Mouse (Mus musculus) spleen, adult 2 months (tissue): ENCODE data around the gene Tgfbi.
A peak's percentile ranks its signal among the peaks of the same experiment; 100 is the strongest.

Experiments
- CTCF ChIP-seq: fragments of 200-500 bp; IDR thresholded peaks from 2 replicates; pipeline ENCODE4 v1.5.1; 2011; ENCODE audit warnings: mild to moderate bottlenecking, inconsistent platforms; ENCODE audit not compliant: insufficient read depth, insufficient read length, insufficient replicate concordance; ENCODE audit errors: extremely low read depth
- POLR2A ChIP-seq: fragments of 200-500 bp; IDR thresholded peaks from 2 replicates; pipeline ENCODE4 v1.6.1; 2011; ENCODE audit warnings: low read depth, low read length, inconsistent platforms

DNA sequence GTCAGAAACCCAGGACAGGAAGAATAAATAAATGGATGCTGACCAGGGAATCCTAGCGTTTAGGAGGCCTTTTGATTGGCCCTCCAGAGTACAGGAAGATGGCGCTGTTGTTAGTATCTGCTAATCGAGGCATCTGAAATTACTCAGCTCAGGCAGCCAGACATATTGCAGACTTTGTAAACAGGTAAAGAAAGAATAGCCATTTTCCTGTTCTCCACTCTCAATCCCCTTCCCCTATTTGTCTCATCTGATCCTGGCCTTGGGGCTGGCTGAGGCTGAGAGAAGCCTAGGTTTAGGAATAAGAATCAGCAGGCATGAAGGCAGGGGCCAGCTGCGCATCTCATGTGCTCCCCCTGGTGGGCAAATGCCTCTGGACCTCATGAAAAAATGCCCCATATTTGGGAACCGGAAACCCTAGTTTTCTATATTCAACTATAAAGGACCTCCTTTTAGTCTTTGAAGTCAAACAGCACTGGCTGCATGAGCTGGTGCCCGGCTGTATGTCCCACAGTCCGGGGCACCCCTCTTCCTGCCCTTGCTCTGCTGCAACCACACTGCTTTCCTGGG, 48.7 kb downstream of the Tgfbi start:
- TF ChIP-seq CTCF (peak; percentile 74; the same call in 1 of the 2 replicates), POLR2A (no peak)
